Mouse (Mus musculus) G1E (cell line): ENCODE results near the gene Tasp1. TPM values are rescaled to one million over a fixed set of nuclear protein-coding genes. Genes with fewer than 3 reads are reported as not detected.

Source experiments
- ATAC-seq: 2 replicates; pipeline ENCODE4 v1.8.0; 2016; ENCODE audit warnings: mild to moderate bottlenecking; ENCODE audit not compliant: insufficient number of reproducible peaks, poor library complexity, low FRiP score, severe bottlenecking; ENCODE audit errors: extremely low read depth
- DNase-seq: peaks from one replicate; pipeline ENCODE4 v3.0.0; 2012; ENCODE audit warnings: low spot score
- H3K27me3 ChIP-seq: 2 replicates; pipeline ENCODE4 v1.6.1; 2012; ENCODE audit warnings: mild to moderate bottlenecking, low read length, inconsistent platforms; ENCODE audit not compliant: insufficient read depth
- H3K36me3 ChIP-seq: replicated peaks from 2 replicates; pipeline ENCODE3; 2012; ENCODE audit warnings: mild to moderate bottlenecking, inconsistent platforms
- H3K4me1 ChIP-seq: 2 replicates; pipeline ENCODE4 v1.6.1; 2012; ENCODE audit warnings: low read depth, low read length, inconsistent platforms, mixed read lengths; ENCODE audit not compliant: insufficient read depth
- H3K4me3 ChIP-seq: 2 replicates; pipeline ENCODE4 v1.5.1; 2012; ENCODE audit warnings: low read depth, mild to moderate bottlenecking, inconsistent platforms, low read length, moderate library complexity, mixed read lengths
- H3K9me3 ChIP-seq: replicated peaks from 2 replicates; pipeline ENCODE4 v1.6.1; 2012; ENCODE audit warnings: inconsistent platforms
- CTCF ChIP-seq: IDR thresholded peaks from 2 replicates; pipeline ENCODE4 v1.5.1; 2012; ENCODE audit warnings: low read depth, low read length, inconsistent platforms, mixed read lengths
- GATA1 ChIP-seq: IDR thresholded peaks from 2 replicates; pipeline ENCODE4 v1.6.1; 2012; ENCODE audit warnings: borderline replicate concordance, low read length, inconsistent platforms, mixed read lengths
- GATA2 ChIP-seq: IDR thresholded peaks from 2 replicates; pipeline ENCODE4 v1.6.1; 2012; ENCODE audit warnings: low read depth, low read length, inconsistent platforms, borderline replicate concordance
- POLR2AphosphoS5 ChIP-seq: IDR thresholded peaks from 2 replicates; pipeline ENCODE4 v1.6.1; 2012; ENCODE audit warnings: low read depth, low read length, inconsistent platforms; ENCODE audit not compliant: insufficient replicate concordance
- TAL1 ChIP-seq: conservative IDR thresholded peaks from 2 replicates; pipeline ENCODE4 v1.6.1; 2012; ENCODE audit warnings: low read depth, low read length, inconsistent platforms, mixed read lengths
- polyA plus RNA-seq: library from polyadenylated mRNA; stranded (reverse); fragments of >175 nt; gene quantifications from 2 replicates; pipeline ENCODE4 v1.2.3, GENCODE M21; 2012
- total RNA-seq, 2 experiments: library from RNA; stranded (forward) in 1 of 2; stranded (reverse) in 1 of 2; fragments of 200-1000 nt in 1 of 2; fragments of >200 nt in 1 of 2; fragmentation: Nextera tagmentation in 1 of 2; gene quantifications; 2 replicates each; pipeline ENCODE4 v1.2.3; 2014 to 2017

The Tasp1 gene
- total and polyA plus RNA-seq, 3 experiments, result 1.8 to 50.8 (median 16.0) TPM

DNA sequence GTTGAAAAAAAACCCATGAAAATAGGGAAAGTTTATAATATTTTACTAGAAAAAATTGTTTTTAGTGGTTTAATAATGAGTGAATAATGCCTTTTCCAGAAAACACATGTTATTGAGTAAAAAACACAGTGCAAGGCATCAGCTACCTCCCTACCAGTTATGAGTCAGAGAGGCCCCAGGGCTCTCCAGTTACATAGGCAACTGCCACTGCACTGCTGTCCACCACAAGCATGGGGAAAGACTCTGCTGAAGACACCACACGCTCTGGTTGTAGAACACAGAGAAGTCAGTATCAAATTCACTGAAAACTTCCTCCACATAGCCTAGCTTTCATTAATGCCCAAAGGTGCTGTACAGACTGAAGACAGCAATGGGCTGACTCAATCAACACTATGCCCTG, 217.0 kb downstream of the Tasp1 start:
- DNase-seq, result no peak
- H3K4me3 ChIP-seq, result no peak overlapping the region
- no peaks in the 10 kb centered on the region for H3K4me1 ChIP-seq
- ATAC-seq, result no peak
- TF ChIP-seq TAL1 (no peak), GATA2 (no peak), POLR2AphosphoS5 (no peak), CTCF (no peak), GATA1 (no peak)
- H3K9me3 ChIP-seq, result no peaks in the 10 kb centered on the region
- no peaks in the 10 kb centered on the region for H3K27me3 ChIP-seq
- peaks cover 22% of the 10 kb centered on the region for H3K36me3 ChIP-seq

DNA sequence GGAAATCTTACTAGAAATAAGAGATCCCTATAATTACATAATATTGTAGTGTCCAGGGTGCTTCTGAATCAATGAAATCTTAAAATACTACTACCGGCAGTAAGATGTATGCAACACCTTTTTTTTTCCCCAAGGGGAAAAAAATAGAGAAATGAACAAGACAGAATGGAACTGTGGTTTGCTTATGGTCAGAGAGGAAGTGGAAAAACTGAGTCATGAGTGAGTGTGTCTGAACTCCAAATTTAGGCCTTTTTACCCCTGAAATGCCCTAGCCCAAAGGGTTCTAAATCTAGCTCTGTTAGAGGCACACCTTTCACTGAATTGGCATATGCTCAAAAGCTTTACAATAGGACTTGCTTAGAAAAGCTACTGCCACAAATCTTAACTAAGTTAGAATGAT, 225.2 kb downstream of the Tasp1 start:
- TF ChIP-seq CTCF (no peak), GATA2 (no peak), POLR2AphosphoS5 (no peak), TAL1 (no peak), GATA1 (no peak)
- no peaks in the 10 kb centered on the region for H3K9me3 ChIP-seq
- ATAC-seq (no peak), DNase-seq (no peak)
- H3K4me1 ChIP-seq, result no peaks in the 10 kb centered on the region
- no peak overlapping the region for H3K4me3 ChIP-seq
- peaks cover 33% of the 10 kb centered on the region for H3K36me3 ChIP-seq
- H3K27me3 ChIP-seq, result no peaks in the 10 kb centered on the region

DNA sequence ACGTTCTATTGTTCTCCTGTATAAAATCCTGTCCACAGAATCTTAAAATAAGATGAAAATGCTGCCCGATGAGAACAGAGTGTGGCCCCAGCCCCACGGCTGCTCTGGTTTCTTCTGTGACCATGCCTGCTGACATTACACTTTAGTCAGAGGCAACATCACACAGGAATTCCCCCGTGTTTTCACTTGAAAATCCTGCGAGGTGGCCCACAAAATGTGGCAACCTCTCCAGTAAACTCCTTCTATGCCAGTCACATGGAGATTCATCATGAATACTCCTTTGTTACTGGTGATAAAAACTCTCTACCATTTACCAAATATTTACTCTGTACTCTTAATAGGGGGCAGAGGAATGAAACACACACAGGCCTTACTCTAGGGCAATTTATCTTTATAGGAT, 225.7 kb downstream of the Tasp1 start:
- no peak for ATAC-seq
- Histone ChIP-seq H3K36me3 (peaks cover 33% of the 10 kb centered on the region), H3K4me1 (no peaks in the 10 kb centered on the region), H3K4me3 (no peak overlapping the region), H3K27me3 (no peaks in the 10 kb centered on the region), H3K9me3 (no peaks in the 10 kb centered on the region)
- TF ChIP-seq TAL1 (no peak), CTCF (no peak), GATA1 (no peak), POLR2AphosphoS5 (no peak), GATA2 (no peak)
- no peak for DNase-seq

DNA sequence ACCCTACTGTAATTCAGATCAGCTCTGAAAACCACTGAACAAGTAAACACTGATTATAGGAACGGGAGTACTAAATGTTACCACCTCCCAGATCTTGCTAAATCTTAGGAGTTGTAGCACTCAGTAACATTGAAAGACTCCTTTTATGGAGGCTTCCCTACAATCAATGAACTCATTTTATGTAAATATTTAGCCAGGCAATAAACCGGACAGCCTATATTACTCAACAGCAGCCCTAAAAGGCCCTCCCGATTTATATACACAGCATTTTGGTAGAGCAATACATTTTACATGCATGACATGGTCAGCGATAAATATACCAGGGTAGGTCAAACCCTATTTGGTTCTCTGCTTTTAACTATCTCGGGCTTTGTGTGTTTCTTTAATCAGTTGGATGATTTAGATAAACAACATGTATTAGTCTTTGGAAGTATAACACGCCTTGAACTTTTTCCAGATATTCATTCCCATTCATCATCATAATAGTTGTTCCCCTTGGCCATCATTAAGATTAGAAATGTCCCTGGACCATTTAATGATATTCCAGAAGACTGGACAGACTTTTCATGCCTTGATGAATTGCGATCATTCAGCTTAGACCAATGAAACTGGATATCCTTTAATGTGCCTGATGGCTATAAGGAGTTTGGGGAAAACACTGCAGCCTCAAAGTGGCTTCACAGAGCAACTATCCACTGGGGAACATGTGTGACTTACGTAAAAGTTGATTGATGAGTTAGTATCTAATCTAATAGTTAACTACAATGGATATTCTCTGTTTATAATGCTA, 244.8 kb downstream of the Tasp1 start:
- no peak for DNase-seq
- Histone ChIP-seq H3K4me3 (no peak overlapping the region), H3K36me3 (no peaks in the 10 kb centered on the region), H3K9me3 (no peaks in the 10 kb centered on the region), H3K4me1 (no peaks in the 10 kb centered on the region), H3K27me3 (peaks cover 3% of the 10 kb centered on the region)
- TF ChIP-seq TAL1, result no peak
- TF ChIP-seq GATA2, result no peak
- TF ChIP-seq GATA1, result no peak
- no peak for TF ChIP-seq CTCF
- TF ChIP-seq POLR2AphosphoS5, result no peak
- no peak for ATAC-seq

DNA sequence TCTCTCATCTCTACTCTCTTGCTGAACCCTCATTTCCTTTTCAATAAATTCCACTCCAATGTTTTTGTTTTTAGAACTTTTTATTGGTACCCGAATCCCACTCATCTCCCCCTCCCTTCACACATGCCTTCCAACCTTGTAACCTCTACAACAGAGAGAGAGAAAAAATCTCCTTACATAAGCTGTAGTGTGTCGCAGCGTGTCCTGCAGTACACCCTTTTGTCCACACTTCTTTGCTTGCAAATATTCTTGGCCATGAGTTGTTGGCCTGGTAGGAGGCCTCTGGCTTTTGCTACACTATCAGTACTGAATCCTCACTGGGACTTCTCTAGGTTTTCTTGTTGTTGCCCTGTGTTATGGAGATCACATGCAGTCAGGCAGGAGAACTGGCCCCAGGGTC, 249.3 kb downstream of the Tasp1 start:
- Histone ChIP-seq H3K27me3 (peaks cover 5% of the 10 kb centered on the region), H3K9me3 (no peaks in the 10 kb centered on the region), H3K36me3 (no peaks in the 10 kb centered on the region), H3K4me1 (no peaks in the 10 kb centered on the region), H3K4me3 (no peak overlapping the region)
- TF ChIP-seq GATA1, result no peak
- TF ChIP-seq GATA2, result no peak
- TF ChIP-seq CTCF, result no peak
- no peak for TF ChIP-seq TAL1
- TF ChIP-seq POLR2AphosphoS5, result no peak
- ATAC-seq, result no peak
- DNase-seq, result no peak

DNA sequence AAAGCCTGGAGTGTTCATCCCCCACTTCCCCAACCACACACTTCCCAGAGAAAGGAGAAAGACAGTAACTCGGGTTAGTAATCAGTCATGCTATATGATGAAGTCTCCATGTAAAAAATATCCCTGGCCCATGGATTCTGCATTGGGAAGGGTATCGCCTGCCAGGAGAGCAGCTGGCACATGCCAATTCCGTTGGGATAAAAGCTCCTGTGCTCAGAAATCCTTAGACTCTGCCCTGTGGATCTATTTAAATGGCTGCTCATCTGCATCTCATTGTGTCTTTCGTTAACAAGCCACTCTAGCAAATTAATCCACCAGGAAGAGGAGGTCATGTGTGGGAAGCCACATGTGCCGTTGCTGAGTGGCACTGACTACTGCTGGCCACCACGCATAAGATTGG, 258.7 kb downstream of the Tasp1 start:
- ATAC-seq, result no peak

More for the DNA sequence above, 258.7 kb downstream of the Tasp1 start:
- Histone ChIP-seq H3K4me3 (no peak overlapping the region), H3K4me1 (no peaks in the 10 kb centered on the region), H3K27me3 (no peaks in the 10 kb centered on the region), H3K9me3 (no peaks in the 10 kb centered on the region), H3K36me3 (no peaks in the 10 kb centered on the region)
- DNase-seq, result no peak
- TF ChIP-seq GATA1 (no peak), TAL1 (no peak), CTCF (no peak), POLR2AphosphoS5 (no peak)
